Mouse (Mus musculus): ENCODE results near the gene Slc26a1. TPM values are rescaled to one million over a fixed set of nuclear protein-coding genes. Genes with fewer than 3 reads are reported as not detected.

Gene Slc26a1
- polyA plus RNA-seq (2015; fragmentation: Nextera tagmentation; extraction: Ambion mirVana), result 3.3 and 3.5 TPM in 2 replicates

DNA sequence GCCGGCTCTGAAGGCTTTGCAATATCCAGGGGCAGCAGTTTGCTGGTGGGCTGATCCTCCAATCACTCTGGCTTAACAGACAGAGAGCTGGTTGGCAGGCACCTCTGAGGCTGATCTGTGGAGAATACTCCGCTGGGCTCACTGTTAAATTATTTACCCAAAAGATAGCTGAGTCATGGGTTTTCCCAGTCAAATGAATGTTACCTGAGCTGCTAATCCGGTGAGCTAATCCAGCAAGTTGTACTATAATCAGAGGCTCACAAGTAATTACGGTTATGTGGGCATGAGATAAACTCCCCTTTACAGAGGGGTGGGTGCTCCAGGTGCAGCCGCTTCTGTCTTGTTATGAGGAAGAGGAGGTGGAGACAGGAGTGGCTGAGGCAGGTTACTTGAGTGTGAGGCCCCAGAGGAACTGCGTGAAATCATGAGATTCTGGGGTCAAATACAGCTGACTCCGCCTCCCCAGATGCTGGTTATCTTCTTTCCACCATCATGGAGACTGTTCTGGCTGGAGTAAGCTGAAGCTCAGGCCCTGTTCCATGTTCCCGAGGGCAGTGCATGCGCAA, at the start of gene Slc26a1:
Gene Slc26a1 (minus strand): TSS at position 319 of the 566 bp plus-strand sequence.

DNA sequence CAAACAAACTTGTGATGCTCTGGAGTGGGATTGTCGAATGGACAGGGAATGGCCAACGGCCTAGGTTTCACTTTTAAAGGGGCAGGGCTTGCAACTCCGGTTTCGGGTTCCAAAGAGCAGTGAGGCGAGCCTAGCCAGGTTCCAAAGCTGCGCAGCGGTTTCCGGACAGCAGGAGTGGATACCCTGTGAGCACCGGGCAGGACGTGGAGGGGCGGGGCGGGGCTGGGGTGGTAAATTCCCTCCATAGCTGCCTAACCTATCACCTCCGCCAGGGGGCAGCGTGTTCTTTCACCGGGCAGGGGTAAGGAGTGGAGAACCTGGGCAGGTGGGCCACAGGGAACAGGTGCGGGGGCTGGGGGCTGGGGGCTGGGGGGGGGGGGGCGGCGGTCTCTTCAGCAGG, 16.9 kb upstream of the Slc26a1 start, which contains the start of gene Fgfrl1:
Gene Fgfrl1 (plus strand): TSS at position 112 of the 400 bp plus-strand sequence.

DNA sequence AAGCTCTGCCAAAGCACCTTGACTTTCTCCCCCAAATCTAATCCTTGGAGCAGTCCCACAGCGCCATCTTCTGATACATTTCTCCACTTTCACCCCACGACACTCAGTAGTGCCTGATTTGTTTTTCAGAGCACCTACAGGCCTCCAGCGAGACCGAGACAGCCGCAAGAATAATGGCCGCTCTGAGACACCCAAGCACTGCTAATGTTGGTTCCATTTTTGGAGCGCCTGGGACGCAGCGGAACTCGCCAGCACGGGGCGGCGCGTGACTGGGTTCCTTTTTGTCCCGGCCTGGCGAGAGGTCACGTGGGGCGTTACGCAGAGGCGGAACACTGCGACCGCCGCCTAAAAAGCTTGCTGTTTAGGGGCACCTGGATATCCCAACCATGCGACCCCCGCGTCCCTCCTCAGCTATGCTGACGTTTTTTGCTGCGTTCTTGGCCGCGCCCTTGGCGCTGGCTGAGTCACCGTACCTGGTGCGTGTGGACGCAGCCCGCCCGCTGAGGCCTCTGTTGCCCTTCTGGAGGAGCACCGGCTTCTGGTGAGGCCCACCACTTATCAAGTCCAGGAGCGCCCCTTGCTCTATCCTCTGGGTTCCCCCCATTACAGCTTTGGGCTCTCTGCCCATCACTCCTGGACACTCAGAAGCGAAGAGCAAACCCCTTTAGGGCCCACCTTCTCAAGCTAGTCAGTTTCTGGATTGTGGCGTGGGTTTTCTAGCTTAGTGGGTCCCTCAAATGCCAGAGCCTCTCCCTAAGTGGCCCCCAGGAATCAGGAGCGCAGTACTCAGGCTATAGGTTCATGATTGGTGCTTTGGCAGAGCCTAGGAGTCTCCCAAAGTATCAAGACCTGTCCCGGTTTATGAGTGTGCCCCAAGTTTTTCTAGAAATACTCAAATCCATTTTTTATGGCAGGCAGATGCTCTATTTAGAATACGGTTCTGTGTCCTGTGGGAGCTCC, 6.1 kb downstream of the Slc26a1 start, which contains the start of gene Dgkq:
Gene Dgkq (minus strand): TSS at position 696 of the 960 bp plus-strand sequence.

DNA sequence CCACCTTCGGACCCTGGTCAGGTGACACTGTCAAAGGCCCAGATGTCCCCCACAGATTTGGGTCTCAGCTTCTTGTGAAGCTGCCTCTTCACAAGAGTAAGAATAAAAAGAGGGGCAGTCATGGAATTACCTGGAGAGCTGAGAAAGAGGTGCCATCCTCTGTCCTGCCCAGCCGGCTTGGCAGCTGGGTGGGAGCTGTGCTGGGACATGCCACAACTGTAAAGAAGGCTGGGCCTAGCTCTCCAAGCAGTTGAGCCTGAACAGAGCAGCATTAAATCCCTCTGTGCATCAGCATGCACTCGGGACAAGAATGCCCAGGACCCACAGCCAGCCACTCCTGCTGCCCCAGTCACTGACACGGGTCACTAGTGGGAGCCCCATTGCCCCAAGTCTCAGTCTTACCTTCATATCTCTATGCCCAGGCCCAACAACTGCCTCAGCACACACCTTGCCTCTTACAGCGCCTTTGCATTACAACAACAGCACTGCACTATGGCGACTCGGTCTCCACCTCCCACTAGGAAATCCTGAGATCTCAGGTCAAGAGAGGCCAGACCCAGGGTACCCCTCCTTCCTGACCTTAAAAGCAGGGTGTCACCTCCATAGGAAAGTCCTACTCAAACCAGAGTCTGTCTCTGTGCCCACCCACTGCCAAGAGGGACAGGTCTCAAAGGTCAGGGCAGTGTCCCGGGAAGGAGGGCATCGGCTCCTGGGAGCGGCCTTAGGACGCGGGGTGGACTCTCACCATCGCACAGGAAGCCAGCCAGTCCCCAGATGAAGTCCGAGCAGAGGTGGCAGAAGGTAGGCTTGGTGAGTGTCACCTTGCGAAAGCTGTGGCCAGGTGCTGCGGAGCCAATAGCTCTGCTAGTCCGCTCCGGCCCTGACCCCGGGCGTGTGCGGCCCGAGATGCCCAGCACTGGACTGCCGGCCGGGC, 15.4 kb downstream of the Slc26a1 start, which contains the start of gene Idua:
Gene Idua (plus strand): TSS at position 634 of the 934 bp plus-strand sequence.

DNA sequence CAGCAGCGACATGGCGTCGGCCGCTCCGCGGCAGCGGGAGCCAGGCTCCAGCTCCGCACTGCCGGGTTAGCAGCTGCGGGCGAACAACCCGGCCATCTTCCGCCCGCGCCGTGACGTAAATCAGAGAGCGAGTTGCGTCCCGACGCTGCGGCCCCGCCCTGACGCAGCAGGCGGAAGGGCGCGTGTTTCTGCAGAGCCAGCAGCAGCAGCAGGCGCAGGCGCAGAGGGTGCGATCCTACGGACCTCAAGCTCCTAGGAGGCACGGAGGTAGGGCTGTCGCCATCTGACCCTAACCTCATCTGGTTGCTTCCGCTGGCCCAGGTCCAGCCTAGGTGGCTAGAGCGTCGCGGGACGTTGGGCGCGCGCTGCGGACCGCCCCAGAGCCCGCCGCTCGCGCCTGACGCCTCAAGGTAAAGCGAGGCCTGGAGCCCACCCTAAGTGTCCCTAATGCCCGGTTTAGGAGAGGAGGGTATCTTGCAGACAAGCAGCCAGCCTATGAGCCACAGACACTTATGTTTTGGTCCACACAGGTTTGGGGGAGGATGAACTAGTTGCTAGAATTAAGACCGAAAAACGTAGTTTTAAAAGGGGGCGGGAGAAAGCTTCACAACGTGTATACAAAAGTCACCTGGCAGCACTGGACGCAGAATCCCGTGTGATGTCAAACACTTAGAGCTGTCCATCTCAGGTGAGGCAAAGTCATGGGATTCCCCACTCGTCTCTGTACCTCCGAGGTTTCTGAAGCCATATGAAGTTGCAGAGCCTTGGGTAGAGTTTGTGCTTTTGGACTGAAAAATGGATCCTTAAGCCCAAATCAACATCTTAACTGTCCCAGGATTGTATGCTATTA, 45.5 kb downstream of the Slc26a1 start, which contains the start of the genes Gak and Tmem175:
Gene Gak (minus strand): TSS at position 122 of the 850 bp plus-strand sequence.
Gene Tmem175 (plus strand): TSS at position 137 of the 850 bp plus-strand sequence.

Other genes with a start within 250 kb of the Slc26a1 start
- 608 and 702 TPM in 2 replicates for gene Atp5k, start 241.1 kb downstream of the Slc26a1 start, polyA plus RNA-seq (2015; fragmentation: Nextera tagmentation; extraction: Ambion mirVana)
- 0.09 TPM in 2 replicates for gene Mfsd7a, start 226.7 kb downstream of the Slc26a1 start, polyA plus RNA-seq (2015; fragmentation: Nextera tagmentation; extraction: Ambion mirVana)
- gene Pcgf3, start 214.3 kb downstream of the Slc26a1 start, polyA plus RNA-seq (2015; fragmentation: Nextera tagmentation; extraction: Ambion mirVana), result 13.3 and 14.5 TPM in 2 replicates
- 402 and 444 TPM in 2 replicates for gene Cplx1, start 125.5 kb downstream of the Slc26a1 start, polyA plus RNA-seq (2015; fragmentation: Nextera tagmentation; extraction: Ambion mirVana)
- gene Gak, start 45.8 kb downstream of the Slc26a1 start, polyA plus RNA-seq (2015; fragmentation: Nextera tagmentation; extraction: Ambion mirVana), result 35.2 and 41.6 TPM in 2 replicates
- gene Tmem175, start 45.8 kb downstream of the Slc26a1 start, polyA plus RNA-seq (2015; fragmentation: Nextera tagmentation; extraction: Ambion mirVana), result 36.6 and 37.7 TPM in 2 replicates
- 9.2 and 10.1 TPM in 2 replicates for gene Idua, start 15.2 kb downstream of the Slc26a1 start, polyA plus RNA-seq (2015; fragmentation: Nextera tagmentation; extraction: Ambion mirVana)
- 19.9 and 26.2 TPM in 2 replicates for gene Dgkq, start 5.9 kb downstream of the Slc26a1 start, polyA plus RNA-seq (2015; fragmentation: Nextera tagmentation; extraction: Ambion mirVana)
- 19.9 and 23.5 TPM in 2 replicates for gene Fgfrl1, start 16.8 kb upstream of the Slc26a1 start, polyA plus RNA-seq (2015; fragmentation: Nextera tagmentation; extraction: Ambion mirVana)
- 0.26 TPM in 1 of 2 replicates, not detected in the other for gene Rnf212, start 99.4 kb upstream of the Slc26a1 start, polyA plus RNA-seq (2015; fragmentation: Nextera tagmentation; extraction: Ambion mirVana)
- not detected in 2 replicates for gene Tmed11, start 119.8 kb upstream of the Slc26a1 start, polyA plus RNA-seq (2015; fragmentation: Nextera tagmentation; extraction: Ambion mirVana)
- gene Vmn2r8, start 133.3 kb upstream of the Slc26a1 start, polyA plus RNA-seq (2015; fragmentation: Nextera tagmentation; extraction: Ambion mirVana), result not detected in 2 replicates
- gene Vmn2r9, start 177.0 kb upstream of the Slc26a1 start, polyA plus RNA-seq (2015; fragmentation: Nextera tagmentation; extraction: Ambion mirVana), result not detected in 2 replicates

Measured in neural tube, postnatal 0 days (tissue).